Mouse (Mus musculus): Measurements from ENCODE around the gene Cdh22.

GRCm38 (mm10) chr2:165207086-165207485 is 27.6 kb downstream of the Cdh22 start:
- TF ChIP-seq EP300 (IDR thresholded peaks at IDR 0.05), result no peak
- no peak for TF ChIP-seq CTCF (IDR thresholded peaks at IDR 0.05)
